Mouse (Mus musculus) MEL (cell line): ENCODE data around the gene Pycr2.

Experiments used
- CHD1 ChIP-seq: IDR thresholded peaks from 2 replicates; pipeline ENCODE4 v1.6.1; 2012; ENCODE audit warnings: low read depth, mild to moderate bottlenecking, inconsistent platforms, low read length, improper control_type of control experiment
- EP300 ChIP-seq, 2 experiments: IDR thresholded peaks; 2 replicates each; pipeline ENCODE4 v1.6.1; 2011; ENCODE audit warnings: improper control_type of control experiment in 2 of 2, low read length in 2 of 2, low read depth in 1 of 2, mild to moderate bottlenecking in 1 of 2
- NELFE ChIP-seq: IDR thresholded peaks from 2 replicates; pipeline ENCODE4 v1.6.1; 2011; ENCODE audit warnings: low read depth, low read length, improper control_type of control experiment
- POLR2A ChIP-seq, 2 experiments: IDR thresholded peaks; 2 replicates each; pipeline ENCODE4 v1.6.1; 2011 to 2012; ENCODE audit warnings: low read length in 2 of 2, mild to moderate bottlenecking in 2 of 2, control low read depth in 1 of 2, improper control_type of control experiment in 1 of 2, low read depth in 1 of 2, moderate library complexity in 1 of 2; ENCODE audit not compliant: control insufficient read depth in 1 of 2, insufficient read depth in 1 of 2, poor library complexity in 1 of 2
- TCF12 ChIP-seq: IDR thresholded peaks from 2 replicates; pipeline ENCODE4 v1.6.1; 2014; ENCODE audit warnings: low read depth, mild to moderate bottlenecking, inconsistent platforms, low read length, improper control_type of control experiment, moderate library complexity
- ZMIZ1 ChIP-seq: IDR thresholded peaks from 2 replicates; pipeline ENCODE4 v1.6.1; 2012; ENCODE audit warnings: low read depth, mild to moderate bottlenecking, inconsistent platforms, low read length, improper control_type of control experiment, moderate library complexity

DNA sequence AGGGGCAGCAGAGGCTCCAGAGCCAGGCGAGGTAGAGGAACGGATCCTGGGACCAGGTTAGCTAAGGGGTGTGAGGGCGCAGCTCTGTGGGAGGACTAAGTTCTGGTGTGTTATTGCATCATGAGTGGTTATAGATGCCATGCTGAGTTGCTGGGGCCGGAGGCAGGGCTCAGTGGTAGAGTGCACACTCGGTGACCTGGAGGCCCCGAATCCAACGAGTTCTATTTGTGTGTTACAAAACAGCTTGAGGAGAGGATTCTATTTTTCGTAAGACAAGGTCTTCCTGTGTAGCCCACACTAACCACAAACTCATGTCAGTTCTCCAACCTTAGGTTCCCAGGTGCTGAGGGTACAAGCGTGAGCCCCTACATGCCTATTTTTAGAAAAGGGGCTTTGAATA lies 19.6 kb upstream of the Pycr2 start:
- TF ChIP-seq TCF12 (no peak), NELFE (no peak), POLR2A (IDR thresholded peaks at IDR 0.05; ENCODE audit: control insufficient read depth in 1 of 2, insufficient read depth in 1 of 2, low read depth in 1 of 2, low read length in 2 of 2, poor library complexity in 1 of 2) (no peak), CHD1 (no peak), EP300 (IDR thresholded peaks at IDR 0.05; ENCODE audit: low read depth in 1 of 2, low read length in 2 of 2) (no peak), ZMIZ1 (no peak)
